Mouse (Mus musculus) forebrain, embryonic 11.5 days (tissue): Measurements from ENCODE around the gene Unc13d. TPM values are rescaled to one million over a fixed set of nuclear protein-coding genes. Genes with fewer than 3 reads are reported as not detected.
"Not testable (repeated sequence)": the region's sequence is repeated elsewhere in the genome, so short reads cannot be mapped to it uniquely, and the experiment has no call there.

Experiments
- ATAC-seq: fragments of 200-750 bp; cut with Nextera tagmentation; replicated peaks from 2 replicates; pipeline ENCODE4 v1.8.0; 2017; ENCODE audit warnings: moderate TSS enrichment; ENCODE audit not compliant: low FRiP score
- DNase-seq: peaks from one replicate; pipeline ENCODE4 v3.0.0-alpha.2; 2017; ENCODE audit warnings: low spot score
- H3K27ac ChIP-seq: fragments of 300-500 bp; sonication (generic); 2 replicates; pipeline ENCODE4 v1.5.1; 2014; ENCODE audit warnings: low read depth, low read length
- H3K27me3 ChIP-seq: fragments of 300-500 bp; sonication (generic); 2 replicates; pipeline ENCODE4 v1.6.1; 2014; ENCODE audit warnings: mild to moderate bottlenecking, low read length, mixed read lengths; ENCODE audit not compliant: control insufficient read depth, insufficient read depth
- H3K36me3 ChIP-seq: fragments of 300-500 bp; sonication (generic); 2 replicates; pipeline ENCODE4 v1.6.1; 2014; ENCODE audit warnings: mild to moderate bottlenecking, low read length, moderate library complexity, mixed read lengths; ENCODE audit not compliant: control insufficient read depth, insufficient read depth
- H3K4me1 ChIP-seq: fragments of 300-500 bp; sonication (generic); replicated peaks from 2 replicates; pipeline ENCODE4 v1.6.1; 2014; ENCODE audit warnings: low read length, mixed read lengths; ENCODE audit not compliant: control insufficient read depth, insufficient read depth
- H3K4me2 ChIP-seq: fragments of 300-500 bp; sonication (generic); 2 replicates; pipeline ENCODE4 v1.6.1; 2014; ENCODE audit warnings: low read depth, mild to moderate bottlenecking, low read length, moderate library complexity, mixed read lengths; ENCODE audit not compliant: severe bottlenecking
- H3K4me3 ChIP-seq: fragments of 300-500 bp; sonication (generic); 2 replicates; pipeline ENCODE4 v1.5.1; 2014; ENCODE audit warnings: low read depth, low read length
- H3K9ac ChIP-seq: fragments of 300-500 bp; sonication (generic); 2 replicates; pipeline ENCODE4 v1.6.1; 2014; ENCODE audit warnings: low read length
- H3K9me3 ChIP-seq: fragments of 300-500 bp; sonication (generic); 2 replicates; pipeline ENCODE4 v1.6.1; 2016; ENCODE audit warnings: low read length, mixed read lengths; ENCODE audit not compliant: control insufficient read depth
- WGBS: fragments of 180-500 bp; shearing (Covaris S2); extraction: QIAGEN DNeasy Blood & Tissue Kit; methylation state at CpG from one replicate; pipeline ENCODE4 v1.1.7; 2014; 5-methylcytosine and 5-hydroxymethylcytosine counted together
- polyA plus RNA-seq: library from polyadenylated mRNA; unstranded; fragments of >200 nt; fragmentation: Nextera tagmentation; extraction: Ambion mirVana; gene quantifications from 2 replicates; pipeline ENCODE4 v1.2.1, GENCODE M21; 2014

Unc13d gene
- 1.6 and 2.2 TPM in 2 replicates for polyA plus RNA-seq

GRCm38 (mm10) chr11:116077446-116078204 lies at the start of gene Unc13d:
Unc13d (minus strand) TSS chr11:116077961.
- WGBS = 71% methylated on average over 21 of the region's 22 CpGs
- Histone ChIP-seq H3K27me3 (no peaks in the 10 kb centered on the region), H3K9me3 (no peaks in the 10 kb centered on the region), H3K9ac (peak within 1 kb of the TSS; percentile 23), H3K27ac (peak within 1 kb of the TSS; percentile 18), H3K4me3 (peak within 1 kb of the TSS; percentile 13; the same call in 1 of the 2 replicates), H3K4me1 (peaks cover 8% of the 10 kb centered on the region), H3K36me3 (peaks cover 9% of the 10 kb centered on the region), H3K4me2 (peak within 1 kb of the TSS; percentile 46)
- ATAC-seq = 0 out of 2 replicates have a peak, but pooled peaks have one; percentile 25
- no peak for DNase-seq

- H3K9me3 ChIP-seq = no peaks in the 10 kb centered on the region
- WGBS = 96% methylated on average over 15 of the region's 15 CpGs
- H3K4me3 ChIP-seq = no peak overlapping the region
- H3K9ac ChIP-seq = no peak overlapping the region
- H3K4me2 ChIP-seq = no peak overlapping the region
- H3K4me1 ChIP-seq = peaks cover 3% of the 10 kb centered on the region; the same call in 1 of the 2 replicates
- no peak overlapping the region for H3K27ac ChIP-seq
- DNase-seq (no peak), ATAC-seq (no peak)
- H3K27me3 ChIP-seq = no peaks in the 10 kb centered on the region
- no peaks in the 10 kb centered on the region for H3K36me3 ChIP-seq
Measured at GRCm38 (mm10) chr11:116126261-116126660, 48.5 kb upstream of the Unc13d start.

GRCm38 (mm10) chr11:116121731-116122245 lies 44.0 kb upstream of the Unc13d start:
- H3K4me1 ChIP-seq, H3K9me3 ChIP-seq, H3K9ac ChIP-seq, DNase-seq, H3K36me3 ChIP-seq, H3K4me3 ChIP-seq, ATAC-seq, H3K4me2 ChIP-seq, H3K27me3 ChIP-seq, H3K27ac ChIP-seq: not testable (repeated sequence)
- WGBS = 90% methylated on average over 8 of the region's 8 CpGs

- no peak overlapping the region for H3K4me3 ChIP-seq
- H3K4me2 ChIP-seq = no peak overlapping the region
- DNase-seq (no peak), ATAC-seq (no peak)
- no peak overlapping the region for H3K27ac ChIP-seq
- H3K27me3 ChIP-seq = no peaks in the 10 kb centered on the region
- no peak overlapping the region for H3K9ac ChIP-seq
- H3K36me3 ChIP-seq = no peaks in the 10 kb centered on the region
- no peaks in the 10 kb centered on the region for H3K9me3 ChIP-seq
- no peaks in the 10 kb centered on the region for H3K4me1 ChIP-seq
Measured at GRCm38 (mm10) chr11:116117819-116118218, 40.1 kb upstream of the Unc13d start.

- Histone ChIP-seq H3K36me3 (no peaks in the 10 kb centered on the region), H3K27ac (no peak overlapping the region), H3K9me3 (no peaks in the 10 kb centered on the region), H3K9ac (no peak overlapping the region), H3K4me1 (no peaks in the 10 kb centered on the region), H3K27me3 (no peaks in the 10 kb centered on the region), H3K4me2 (no peak overlapping the region), H3K4me3 (no peak overlapping the region)
- WGBS = 71% methylated on average over 12 of the region's 12 CpGs
- DNase-seq (no peak), ATAC-seq (no peak)
Measured at GRCm38 (mm10) chr11:116117241-116117640, 39.5 kb upstream of the Unc13d start.

GRCm38 (mm10) chr11:116111611-116112203 lies 33.9 kb upstream of the Unc13d start:
- 83% methylated on average over 19 of the region's 19 CpGs for WGBS
- no peak overlapping the region for H3K27ac ChIP-seq
- no peak overlapping the region for H3K9ac ChIP-seq
- H3K4me3 ChIP-seq = no peak overlapping the region
- ATAC-seq (no peak), DNase-seq (no peak)
- H3K9me3 ChIP-seq = no peaks in the 10 kb centered on the region
- peaks cover 13% of the 10 kb centered on the region for H3K4me1 ChIP-seq
- peaks cover 51% of the 10 kb centered on the region for H3K27me3 ChIP-seq
- no peak overlapping the region for H3K4me2 ChIP-seq
- no peaks in the 10 kb centered on the region for H3K36me3 ChIP-seq

- ATAC-seq = no peak
- 86% methylated on average over 4 of the region's 4 CpGs for WGBS
- Histone ChIP-seq H3K4me2 (no peak overlapping the region), H3K9ac (no peak overlapping the region), H3K9me3 (no peaks in the 10 kb centered on the region), H3K4me1 (peaks cover 19% of the 10 kb centered on the region), H3K4me3 (no peak overlapping the region), H3K36me3 (no peaks in the 10 kb centered on the region), H3K27me3 (peaks cover 57% of the 10 kb centered on the region), H3K27ac (no peak overlapping the region)
- DNase-seq = no peak
Measured at GRCm38 (mm10) chr11:116111067-116111466, 33.3 kb upstream of the Unc13d start.

- no peak overlapping the region for H3K9ac ChIP-seq
- H3K4me3 ChIP-seq = no peak overlapping the region
- no peak overlapping the region for H3K4me2 ChIP-seq
- no peaks in the 10 kb centered on the region for H3K36me3 ChIP-seq
- DNase-seq = no peak
- WGBS = 35% methylated on average over 10 of the region's 10 CpGs
- no peak overlapping the region for H3K27ac ChIP-seq
- H3K27me3 ChIP-seq = peaks cover 58% of the 10 kb centered on the region
- H3K9me3 ChIP-seq = no peaks in the 10 kb centered on the region
- ATAC-seq = no peak
- H3K4me1 ChIP-seq = peaks cover 21% of the 10 kb centered on the region
Measured at GRCm38 (mm10) chr11:116110540-116110939, 32.8 kb upstream of the Unc13d start.
